Mouse (Mus musculus) myocyte (in vitro differentiated cells): ENCODE measurements around the gene Ccdc154.

ENCODE experiments used
- E2F4 ChIP-seq: IDR thresholded peaks from one replicate; pipeline ENCODE4 v1.6.1; 2011; ENCODE audit warnings: mild to moderate bottlenecking, control low read depth, moderate library complexity; ENCODE audit not compliant: insufficient read depth
- MAX ChIP-seq: IDR thresholded peaks from one replicate; pipeline ENCODE4 v1.6.1; 2011; ENCODE audit warnings: low read depth, mild to moderate bottlenecking, control low read depth
- MYOG ChIP-seq, 3 experiments: IDR thresholded peaks; one replicate each; pipeline ENCODE4 v1.6.1; 2011; ENCODE audit warnings: control low read depth in 2 of 3, low read depth in 2 of 3, mild to moderate bottlenecking in 2 of 3; ENCODE audit not compliant: insufficient read length in 2 of 3, control insufficient read depth in 1 of 3, insufficient read depth in 1 of 3
- POLR2A ChIP-seq: IDR thresholded peaks from one replicate; pipeline ENCODE4 v1.6.1; 2011; ENCODE audit warnings: low read depth, mild to moderate bottlenecking, control low read depth, moderate library complexity; ENCODE audit not compliant: insufficient read length
- POLR2AphosphoS2 ChIP-seq: IDR thresholded peaks from one replicate; pipeline ENCODE4 v1.6.1; 2011; ENCODE audit warnings: low read depth, control low read depth; ENCODE audit not compliant: insufficient read length
- REST ChIP-seq: IDR thresholded peaks from one replicate; pipeline ENCODE4 v1.6.1; 2011; ENCODE audit warnings: mild to moderate bottlenecking, control low read depth, moderate library complexity; ENCODE audit not compliant: insufficient read depth, insufficient read length
- SRF ChIP-seq: IDR thresholded peaks from one replicate; pipeline ENCODE4 v1.6.1; 2011; ENCODE audit warnings: low read depth; ENCODE audit not compliant: control insufficient read depth, insufficient read length
- TCF12 ChIP-seq: IDR thresholded peaks from one replicate; pipeline ENCODE4 v1.6.1; 2011; ENCODE audit warnings: mild to moderate bottlenecking, control low read depth; ENCODE audit not compliant: poor library complexity, insufficient read depth, severe bottlenecking
- USF1 ChIP-seq: IDR thresholded peaks from one replicate; pipeline ENCODE4 v1.6.1; 2011; ENCODE audit warnings: low read depth, mild to moderate bottlenecking, control low read depth, moderate library complexity

GRCm38 (mm10) chr17:25130060-25130459, 32.2 kb upstream of the Ccdc154 start:
- TF ChIP-seq POLR2A (no peak), TCF12 (no peak), REST (no peak), E2F4 (no peak), POLR2AphosphoS2 (no peak), USF1 (no peak), MAX (no peak), MYOG (IDR thresholded peaks at IDR 0.05; ENCODE audit: control insufficient read depth in 1 of 3, insufficient read depth in 1 of 3, insufficient read length in 2 of 3, low read depth in 2 of 3) (no peak), SRF (no peak)
